ENCODE assay signal across 15 mouse cellular contexts in the genomic region with DNA sequence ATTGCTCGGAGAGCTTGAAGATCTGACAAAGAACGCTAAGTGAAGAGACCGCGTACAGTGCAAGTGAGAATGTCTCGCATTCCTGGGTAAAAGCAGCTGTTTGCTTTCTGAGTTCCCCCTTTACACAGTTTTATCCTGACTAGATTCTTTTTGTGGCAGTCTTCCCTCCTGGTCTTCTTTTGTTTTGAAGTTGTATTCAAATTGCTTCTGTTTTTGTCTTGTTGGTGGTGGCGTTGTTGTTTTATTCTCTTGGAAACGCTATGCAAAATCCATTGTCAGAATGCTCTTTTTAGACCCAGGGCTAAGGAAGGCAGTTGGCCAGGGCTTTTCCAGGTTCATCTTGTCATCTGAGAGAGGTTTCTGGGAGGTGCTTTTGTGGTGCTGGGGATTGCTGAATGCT. TPM values are rescaled to one million over a fixed set of nuclear protein-coding genes. Genes with fewer than 3 reads are reported as not detected.
DNase-seq lines count a peak whose midpoint lies in the region; ATAC-seq and TF ChIP-seq lines count a peak whose summit lies in the region.
"Had no signal": no experiment of that assay in that cellular context is flagged by ENCODE, and none has a peak within 500 bp of the region (broad histone marks: within the 10 kb centered on the region; RNA-seq: fewer than 3 reads in every experiment).

No protein-coding gene starts in this region.

- no peak overlapping the region for H3K4me3 ChIP-seq in lung, embryonic 14.5 days (ENCODE audit: low read depth, low read length)
- H3K4me3 ChIP-seq in forebrain, postnatal 0 days (ENCODE audit: low read depth, low read length), result 0 out of 2 replicates have a peak overlapping the region, but pooled peaks have one; percentile 4
- H3K4me3 ChIP-seq in midbrain, embryonic 15.5 days, result peak overlapping the region; percentile 13; the same call in 1 of the 2 replicates
- H3K4me3 ChIP-seq: heart, embryonic 15.5 days had no signal

- H3K27me3 ChIP-seq in lung, embryonic 14.5 days (ENCODE audit: insufficient read depth, low read length), result no peaks in the 10 kb centered on the region
- no peaks in the 10 kb centered on the region for H3K27me3 ChIP-seq in forebrain, postnatal 0 days (ENCODE audit: insufficient read depth, low read length)
- H3K27me3 ChIP-seq in midbrain, embryonic 15.5 days (replicated peaks), result no peaks in the 10 kb centered on the region
- H3K27me3 ChIP-seq: heart, embryonic 15.5 days had no signal

- TF ChIP-seq CTCF in lung, embryonic 14.5 days (IDR thresholded peaks at IDR 0.05; ENCODE audit: low read depth), result no peak
- no peak for TF ChIP-seq CTCF in forebrain, postnatal 0 days (IDR thresholded peaks at IDR 0.05; ENCODE audit: low read depth)

- no peak for ATAC-seq in lung, embryonic 14.5 days (ENCODE audit: insufficient read depth)
- peak; percentile 78; the same call in 1 of the 2 replicates for ATAC-seq in forebrain, postnatal 0 days
- no peak for ATAC-seq in midbrain, embryonic 15.5 days (replicated peaks)
- no peak for ATAC-seq in megakaryocyte progenitor cell, adult 5-6 weeks (replicated peaks; ENCODE audit: poor library complexity)
- ATAC-seq: CD4-positive, CD25-positive, alpha-beta regulatory T cell, adult 4 months had no signal

- H3K9ac ChIP-seq in lung, embryonic 14.5 days, result no peak overlapping the region
- peak overlapping the region; percentile 19; the same call in 1 of the 2 replicates for H3K9ac ChIP-seq in forebrain, postnatal 0 days
- peak overlapping the region; percentile 1; the same call in 1 of the 2 replicates for H3K9ac ChIP-seq in midbrain, embryonic 15.5 days
- H3K9ac ChIP-seq: heart, embryonic 15.5 days had no signal

- 55% methylated on average over 7 of the region's 7 CpGs for WGBS in lung, embryonic 14.5 days
- WGBS in forebrain, postnatal 0 days, result 23% methylated on average over 7 of the region's 7 CpGs
- 30% methylated on average over 7 of the region's 7 CpGs for WGBS in midbrain, embryonic 15.5 days

- peak overlapping the region; percentile 44; the same call in 1 of the 2 replicates for H3K27ac ChIP-seq in lung, embryonic 14.5 days (ENCODE audit: low read depth)
- H3K27ac ChIP-seq in forebrain, postnatal 0 days (ENCODE audit: low read depth, low read length), result peak overlapping the region; percentile 9; the same call in 1 of the 2 replicates
- peak overlapping the region; percentile 73 for H3K27ac ChIP-seq in midbrain, embryonic 15.5 days
- H3K27ac ChIP-seq: heart, embryonic 15.5 days had no signal

- peak overlapping the region; percentile 2; the same call in 1 of the 2 replicates for H3K4me2 ChIP-seq in lung, embryonic 14.5 days
- H3K4me2 ChIP-seq in forebrain, postnatal 0 days (ENCODE audit: low read depth), result peak overlapping the region; percentile 33
- H3K4me2 ChIP-seq in midbrain, embryonic 15.5 days, result peak overlapping the region; percentile 44
- H3K4me2 ChIP-seq: heart, embryonic 15.5 days had no signal

- H3K4me1 ChIP-seq in lung, embryonic 14.5 days (ENCODE audit: insufficient read depth), result no peaks in the 10 kb centered on the region
- H3K4me1 ChIP-seq in forebrain, postnatal 0 days (ENCODE audit: insufficient read depth), result no peaks in the 10 kb centered on the region
- H3K4me1 ChIP-seq in midbrain, embryonic 15.5 days, result peaks cover 12% of the 10 kb centered on the region; the same call in 1 of the 2 replicates
- H3K4me1 ChIP-seq: heart, embryonic 15.5 days had no signal

- H3K9me3 ChIP-seq in lung, embryonic 14.5 days (ENCODE audit: low read depth, low read length), result no peaks in the 10 kb centered on the region
- no peaks in the 10 kb centered on the region for H3K9me3 ChIP-seq in forebrain, postnatal 0 days (ENCODE audit: low read length)
- no peaks in the 10 kb centered on the region for H3K9me3 ChIP-seq in midbrain, embryonic 15.5 days
- H3K9me3 ChIP-seq: heart, embryonic 15.5 days had no signal

- DNase-seq in lung, embryonic 14.5 days, result no peak
- DNase-seq in lung, adult 18-20 months, result no peak
- peak; percentile 95 for DNase-seq in R1 (ENCODE audit: low read depth, low spot score)
- no peak for DNase-seq in forebrain, postnatal 0 days
- DNase-seq in right cerebral cortex, postnatal 10 days (ENCODE audit: low spot score in 2 of 2), result no peak
- DNase-seq in natural killer cell, adult 2 months (ENCODE audit: low spot score in 2 of 2), result no peak
- DNase-seq: adrenal gland, postnatal 25 days; cerebellum, adult 11-12 months; kidney, postnatal 25 days; left cerebral cortex, postnatal 4 days; lung, postnatal 36 days had no signal

- H3K36me3 ChIP-seq in lung, embryonic 14.5 days (ENCODE audit: insufficient read depth), result peaks cover 26% of the 10 kb centered on the region
- no peaks in the 10 kb centered on the region for H3K36me3 ChIP-seq in forebrain, postnatal 0 days (ENCODE audit: insufficient read depth)
- H3K36me3 ChIP-seq in midbrain, embryonic 15.5 days (replicated peaks), result no peaks in the 10 kb centered on the region
- H3K36me3 ChIP-seq: heart, embryonic 15.5 days had no signal

RNA-seq across cellular contexts. Expression of gene Dync2li1, which starts 29.8 kb away (rescaled TPM):
- 33.8 and 36.5 TPM in 2 replicates for polyA plus RNA-seq in lung, embryonic 14.5 days (2014; fragmentation: Nextera tagmentation; extraction: Ambion mirVana)
- total RNA-seq in forebrain, postnatal 0 days (2014; rRNA removed), result 14.0 and 19.1 TPM in 2 replicates
- polyA plus RNA-seq in forebrain, postnatal 0 days (2015; fragmentation: Nextera tagmentation; extraction: Ambion mirVana), result 38.9 and 42.1 TPM in 2 replicates
- 33.5 and 35.4 TPM in 2 replicates for polyA plus RNA-seq in midbrain, embryonic 15.5 days (2015; fragmentation: Nextera tagmentation; extraction: Ambion mirVana)
- 4.9 and 6.3 TPM in 2 replicates for total RNA-seq in megakaryocyte progenitor cell, adult 5-6 weeks (2015)
- total RNA-seq in megakaryocyte progenitor cell, adult 5-6 weeks (2017), result 3.5 and 5.9 TPM in 2 replicates

Comparison
In these comparisons a context has a peak if more than half of its experiments do, and no peak if none do; other contexts are left out.
1. H3K27ac ChIP-seq: peak in every context shown above with its lines; median percentile 73 in midbrain, embryonic 15.5 days; 44 in lung, embryonic 14.5 days; 9 in forebrain, postnatal 0 days.